Comparison of ENCODE assay signal across 9 mouse cellular contexts in the genomic region with DNA sequence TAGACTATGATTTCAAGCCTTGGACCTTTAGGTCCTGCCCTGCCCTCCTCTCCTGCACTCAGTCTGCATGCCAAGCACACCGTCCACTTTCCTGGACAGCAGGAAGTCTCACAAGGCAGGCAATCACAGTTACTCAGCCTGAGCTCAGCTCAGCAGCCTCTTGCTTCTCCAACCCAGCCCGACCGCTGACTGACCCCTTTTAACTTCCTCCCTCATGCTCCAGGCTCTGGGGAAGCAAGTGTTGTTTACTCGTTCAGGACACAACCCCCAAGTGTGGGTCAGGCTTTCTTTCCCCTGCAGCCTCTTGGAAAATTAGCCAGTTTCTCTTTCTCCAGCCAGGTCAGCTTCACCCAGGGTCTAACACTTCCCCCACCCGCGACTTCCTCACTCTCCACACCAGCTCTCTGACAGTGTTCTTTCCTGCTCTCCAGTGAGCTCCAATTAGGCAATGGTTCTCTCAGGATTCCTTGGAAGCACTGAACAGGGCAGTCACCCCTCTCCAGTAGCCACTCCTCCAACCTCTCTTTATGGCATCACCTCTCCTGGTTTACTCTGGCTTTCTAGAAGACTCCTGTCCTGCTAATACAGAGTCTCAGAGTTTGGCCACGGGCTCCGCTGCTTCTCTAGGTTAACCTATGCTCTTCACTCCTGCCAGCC. TPM values are rescaled to one million over a fixed set of nuclear protein-coding genes. Genes with fewer than 3 reads are reported as not detected.
A peak's percentile ranks its signal among the peaks of the same experiment; 100 is the strongest.
DNase-seq lines count a peak whose midpoint lies in the region; ATAC-seq lines count a peak whose summit lies in the region.
"Had no signal": no experiment of that assay in that cellular context is flagged by ENCODE, and none has a peak within 500 bp of the region (broad histone marks: within the 10 kb centered on the region; RNA-seq: fewer than 3 reads in every experiment).

No protein-coding gene starts in this region.

- WGBS in hindbrain, embryonic 10.5 days = 44% methylated on average over 8 of the region's 8 CpGs
- 48% methylated on average over 8 of the region's 8 CpGs for WGBS in hindbrain, embryonic 13.5 days
- WGBS in stomach, embryonic 14.5 days = 16% methylated on average over 8 of the region's 8 CpGs

- H3K27me3 ChIP-seq in hindbrain, embryonic 10.5 days (ENCODE audit: insufficient read depth, poor library complexity, severe bottlenecking) = peaks cover 12% of the 10 kb centered on the region; the same call in 1 of the 2 replicates
- H3K27me3 ChIP-seq in hindbrain, embryonic 13.5 days = 0 out of 2 replicates have a peak, but pooled peaks cover 19% of the 10 kb centered on the region
- no peaks in the 10 kb centered on the region for H3K27me3 ChIP-seq in stomach, embryonic 14.5 days (ENCODE audit: control insufficient read depth, insufficient read depth, low read length)

- peaks cover 8% of the 10 kb centered on the region; the same call in 1 of the 2 replicates for H3K9me3 ChIP-seq in hindbrain, embryonic 10.5 days
- no peaks in the 10 kb centered on the region for H3K9me3 ChIP-seq in hindbrain, embryonic 13.5 days
- no peaks in the 10 kb centered on the region for H3K9me3 ChIP-seq in stomach, embryonic 14.5 days (ENCODE audit: control insufficient read depth, low read depth, low read length)

- H3K4me3 ChIP-seq in hindbrain, embryonic 10.5 days = no peak overlapping the region
- H3K4me3 ChIP-seq in hindbrain, embryonic 13.5 days = no peak overlapping the region
- no peak overlapping the region for H3K4me3 ChIP-seq in stomach, embryonic 14.5 days (ENCODE audit: low read depth, low read length)

- peaks cover 39% of the 10 kb centered on the region for H3K4me1 ChIP-seq in hindbrain, embryonic 10.5 days (replicated peaks)
- H3K4me1 ChIP-seq in hindbrain, embryonic 13.5 days (replicated peaks) = peaks cover 46% of the 10 kb centered on the region
- peaks cover 24% of the 10 kb centered on the region for H3K4me1 ChIP-seq in stomach, embryonic 14.5 days (ENCODE audit: control insufficient read depth, insufficient read depth, low read length)

- no peaks in the 10 kb centered on the region for H3K36me3 ChIP-seq in hindbrain, embryonic 10.5 days
- H3K36me3 ChIP-seq in hindbrain, embryonic 13.5 days = no peaks in the 10 kb centered on the region
- no peaks in the 10 kb centered on the region for H3K36me3 ChIP-seq in stomach, embryonic 14.5 days (ENCODE audit: control insufficient read depth, insufficient read depth, low read length)

- peak; percentile 24 for DNase-seq in hindbrain, embryonic 10.5 days (ENCODE audit: low spot score)
- peak; percentile 30 for DNase-seq in liver
- no peak for DNase-seq in thymus, postnatal 10 days (ENCODE audit: low spot score in 2 of 2)
- no peak for DNase-seq in MN1 (ENCODE audit: low spot score)

- no peak for ATAC-seq in hindbrain, embryonic 13.5 days (ENCODE audit: low FRiP score)
- peak; percentile 46 to 58; a peak in 3 of 4 replicates for ATAC-seq in hematopoietic stem cell, adult 5-6 weeks (replicated peaks in 1 of 2; ENCODE audit: insufficient read depth in 1 of 2, low FRiP score in 2 of 2, low TSS enrichment in 1 of 2, low read depth in 1 of 2, poor library complexity in 2 of 2, severe bottlenecking in 2 of 2)
- ATAC-seq in stomach, embryonic 14.5 days (ENCODE audit: insufficient number of reproducible peaks, insufficient read depth, low FRiP score, low read depth) = peak; percentile 69; the same call in 1 of the 2 replicates
- ATAC-seq in inflammation-experienced regulatory T-cells, adult 6 months = no peak

- H3K27ac ChIP-seq in hindbrain, embryonic 10.5 days = peak overlapping the region; percentile 54; the same call in 1 of the 2 replicates
- H3K27ac ChIP-seq in hindbrain, embryonic 13.5 days = no peak overlapping the region
- peak overlapping the region; percentile 67; the same call in 1 of the 2 replicates for H3K27ac ChIP-seq in stomach, embryonic 14.5 days (ENCODE audit: low read length)

- no peak overlapping the region for H3K9ac ChIP-seq in hindbrain, embryonic 13.5 days
- no peak overlapping the region for H3K9ac ChIP-seq in stomach, embryonic 14.5 days (replicated peaks; ENCODE audit: low read depth, low read length)

- H3K4me2 ChIP-seq in hindbrain, embryonic 13.5 days = no peak overlapping the region
- H3K4me2 ChIP-seq in stomach, embryonic 14.5 days (replicated peaks; ENCODE audit: low read depth, low read length) = no peak overlapping the region; the same call in 1 of the 2 replicates

RNA-seq across cellular contexts. Expression of a gene that starts 35.5 kb away (rescaled TPM):
- 1.5 and 2.9 TPM in 2 replicates for polyA plus RNA-seq in hindbrain, embryonic 10.5 days (2016; fragmentation: Nextera tagmentation; extraction: Ambion mirVana)
- polyA plus RNA-seq in hindbrain, embryonic 13.5 days (2015; fragmentation: Nextera tagmentation; extraction: Ambion mirVana) = 7.3 and 8.7 TPM in 2 replicates
- total RNA-seq in hematopoietic stem cell, adult 5-6 weeks (2017) = not detected in 2 replicates
- polyA plus RNA-seq in stomach, embryonic 14.5 days (2014; fragmentation: Nextera tagmentation; extraction: Ambion mirVana) = 0.52 and 1.4 TPM in 2 replicates
- under 1 TPM in 2 of 3 experiments, not detected in 1; 0.06 to 0.08 TPM for polyA plus RNA-seq in inflammation-experienced regulatory T-cells, adult 6 months (2017; shearing (Covaris generic))
- polyA plus RNA-seq: C2C12 had no signal

Comparison
In these comparisons a context has a peak if more than half of its experiments do, and no peak if none do; other contexts are left out.
1. DNase-seq: peak in hindbrain, embryonic 10.5 days (single experiment) and liver (single experiment); none in thymus, postnatal 10 days (0 of 2) and MN1 (single experiment).
2. ATAC-seq: peak in hematopoietic stem cell, adult 5-6 weeks (2 of 2) and stomach, embryonic 14.5 days (single experiment); none in hindbrain, embryonic 13.5 days (single experiment) and inflammation-experienced regulatory T-cells, adult 6 months (single experiment).